Mouse (Mus musculus): ENCODE data around the gene C1s2. TPM values are rescaled to one million over a fixed set of nuclear protein-coding genes. Genes with fewer than 3 reads are reported as not detected.

The C1s2 gene
- polyA plus RNA-seq, 1 experiment from 2014 or later: 0.08 TPM

- no peak for ATAC-seq
- no peak overlapping the region for H3K4me3 ChIP-seq (replicated peaks; ENCODE audit: low read length)
- 88% methylated on average over 7 of the region's 7 CpGs for WGBS
- H3K36me3 ChIP-seq (ENCODE audit: control insufficient read depth, insufficient read depth): no peaks in the 10 kb centered on the region
- no peak overlapping the region for H3K4me2 ChIP-seq (ENCODE audit: low read length)
- no peaks in the 10 kb centered on the region for H3K9me3 ChIP-seq (ENCODE audit: control insufficient read depth, low read length)
- H3K27ac ChIP-seq (ENCODE audit: low read length): no peak overlapping the region
- H3K9ac ChIP-seq (replicated peaks; ENCODE audit: low read depth, low read length): no peak overlapping the region
- no peaks in the 10 kb centered on the region for H3K27me3 ChIP-seq (replicated peaks; ENCODE audit: control insufficient read depth, insufficient read depth, low read length)
- no peaks in the 10 kb centered on the region for H3K4me1 ChIP-seq (replicated peaks; ENCODE audit: control insufficient read depth, insufficient read depth, low read length)
Observed at GRCm38 (mm10) chr6:124670281-124670900, 34.5 kb upstream of the C1s2 start.

GRCm38 (mm10) chr6:124669234-124669859, 33.5 kb upstream of the C1s2 start:
- Histone ChIP-seq H3K27me3 (replicated peaks; ENCODE audit: control insufficient read depth, insufficient read depth, low read length) (no peaks in the 10 kb centered on the region), H3K36me3 (ENCODE audit: control insufficient read depth, insufficient read depth) (no peaks in the 10 kb centered on the region), H3K4me1 (replicated peaks; ENCODE audit: control insufficient read depth, insufficient read depth, low read length) (no peaks in the 10 kb centered on the region), H3K4me2 (ENCODE audit: low read length) (no peak overlapping the region), H3K4me3 (replicated peaks; ENCODE audit: low read length) (no peak overlapping the region), H3K9ac (replicated peaks; ENCODE audit: low read depth, low read length) (no peak overlapping the region), H3K27ac (ENCODE audit: low read length) (no peak overlapping the region), H3K9me3 (ENCODE audit: control insufficient read depth, low read length) (no peaks in the 10 kb centered on the region)
- 92% methylated on average over 11 of the region's 11 CpGs for WGBS
- no peak for ATAC-seq

- no peaks in the 10 kb centered on the region for H3K36me3 ChIP-seq (ENCODE audit: control insufficient read depth, insufficient read depth)
- H3K9ac ChIP-seq (replicated peaks; ENCODE audit: low read depth, low read length): no peak overlapping the region
- WGBS: 93% methylated on average over 10 of the region's 10 CpGs
- no peak overlapping the region for H3K27ac ChIP-seq (ENCODE audit: low read length)
- no peaks in the 10 kb centered on the region for H3K9me3 ChIP-seq (ENCODE audit: control insufficient read depth, low read length)
- H3K4me3 ChIP-seq (replicated peaks; ENCODE audit: low read length): no peak overlapping the region
- no peaks in the 10 kb centered on the region for H3K27me3 ChIP-seq (replicated peaks; ENCODE audit: control insufficient read depth, insufficient read depth, low read length)
- no peak for ATAC-seq
- H3K4me2 ChIP-seq (ENCODE audit: low read length): no peak overlapping the region
- peaks cover 12% of the 10 kb centered on the region for H3K4me1 ChIP-seq (replicated peaks; ENCODE audit: control insufficient read depth, insufficient read depth, low read length)
Observed at GRCm38 (mm10) chr6:124665011-124665410, 29.1 kb upstream of the C1s2 start.

- WGBS: 89% methylated on average over 7 of the region's 7 CpGs
- no peak overlapping the region for H3K4me3 ChIP-seq (replicated peaks; ENCODE audit: low read length)
- no peak overlapping the region for H3K4me2 ChIP-seq (ENCODE audit: low read length)
Observed at GRCm38 (mm10) chr6:124664256-124664655, 28.4 kb upstream of the C1s2 start.

GRCm38 (mm10) chr6:124663424-124663795, 27.5 kb upstream of the C1s2 start:
- peak overlapping the region; percentile 64 for H3K4me2 ChIP-seq (ENCODE audit: low read length)
- no peaks in the 10 kb centered on the region for H3K36me3 ChIP-seq (ENCODE audit: control insufficient read depth, insufficient read depth)
- H3K4me1 ChIP-seq (replicated peaks; ENCODE audit: control insufficient read depth, insufficient read depth, low read length): peaks cover 12% of the 10 kb centered on the region
- WGBS: 21% methylated on average over 13 of the region's 13 CpGs
- no peaks in the 10 kb centered on the region for H3K9me3 ChIP-seq (ENCODE audit: control insufficient read depth, low read length)
- no peak overlapping the region for H3K27ac ChIP-seq (ENCODE audit: low read length)
- peak overlapping the region; percentile 72 for H3K4me3 ChIP-seq (replicated peaks; ENCODE audit: low read length)
- H3K9ac ChIP-seq (replicated peaks; ENCODE audit: low read depth, low read length): peak overlapping the region; percentile 72
- H3K27me3 ChIP-seq (replicated peaks; ENCODE audit: control insufficient read depth, insufficient read depth, low read length): no peaks in the 10 kb centered on the region
- ATAC-seq: no peak

More at GRCm38 (mm10) chr6:124664256-124664655, 28.4 kb upstream of the C1s2 start:
- no peaks in the 10 kb centered on the region for H3K27me3 ChIP-seq (replicated peaks; ENCODE audit: control insufficient read depth, insufficient read depth, low read length)
- no peaks in the 10 kb centered on the region for H3K9me3 ChIP-seq (ENCODE audit: control insufficient read depth, low read length)
- ATAC-seq: no peak
- no peak overlapping the region for H3K27ac ChIP-seq (ENCODE audit: low read length)
- H3K4me1 ChIP-seq (replicated peaks; ENCODE audit: control insufficient read depth, insufficient read depth, low read length): peaks cover 12% of the 10 kb centered on the region
- H3K36me3 ChIP-seq (ENCODE audit: control insufficient read depth, insufficient read depth): no peaks in the 10 kb centered on the region
- H3K9ac ChIP-seq (replicated peaks; ENCODE audit: low read depth, low read length): no peak overlapping the region

- no peaks in the 10 kb centered on the region for H3K36me3 ChIP-seq (ENCODE audit: control insufficient read depth, insufficient read depth)
- no peaks in the 10 kb centered on the region for H3K27me3 ChIP-seq (replicated peaks; ENCODE audit: control insufficient read depth, insufficient read depth, low read length)
- H3K27ac ChIP-seq (ENCODE audit: low read length): peak within 1 kb of the TSS; percentile 66
- H3K4me3 ChIP-seq (replicated peaks; ENCODE audit: low read length): peak within 1 kb of the TSS; percentile 72
- peaks cover 12% of the 10 kb centered on the region for H3K4me1 ChIP-seq (replicated peaks; ENCODE audit: control insufficient read depth, insufficient read depth, low read length)
- peak within 1 kb of the TSS; percentile 72 for H3K9ac ChIP-seq (replicated peaks; ENCODE audit: low read depth, low read length)
- under 1% methylated on average over 69 of the region's 87 CpGs for WGBS
- peak; percentile 96 for ATAC-seq
- H3K9me3 ChIP-seq (ENCODE audit: control insufficient read depth, low read length): no peaks in the 10 kb centered on the region
- peak within 1 kb of the TSS; percentile 64 for H3K4me2 ChIP-seq (ENCODE audit: low read length)
Observed at GRCm38 (mm10) chr6:124662477-124663423, 26.9 kb upstream of the C1s2 start, which contains the start of gene Lpcat3. Gene Lpcat3 (plus strand): TSS chr6:124663027.

- Histone ChIP-seq H3K36me3 (ENCODE audit: control insufficient read depth, insufficient read depth) (no peaks in the 10 kb centered on the region), H3K4me3 (replicated peaks; ENCODE audit: low read length) (peak overlapping the region; percentile 72), H3K4me2 (ENCODE audit: low read length) (peak overlapping the region; percentile 64), H3K27me3 (replicated peaks; ENCODE audit: control insufficient read depth, insufficient read depth, low read length) (no peaks in the 10 kb centered on the region), H3K27ac (ENCODE audit: low read length) (no peak overlapping the region), H3K9me3 (ENCODE audit: control insufficient read depth, low read length) (no peaks in the 10 kb centered on the region), H3K4me1 (replicated peaks; ENCODE audit: control insufficient read depth, insufficient read depth, low read length) (peaks cover 12% of the 10 kb centered on the region), H3K9ac (replicated peaks; ENCODE audit: low read depth, low read length) (peak overlapping the region; percentile 72)
- 27% methylated on average over 6 of the region's 6 CpGs for WGBS
- ATAC-seq: no peak
Observed at GRCm38 (mm10) chr6:124661995-124662394, 26.1 kb upstream of the C1s2 start.

GRCm38 (mm10) chr6:124661156-124661806, 25.4 kb upstream of the C1s2 start:
- Histone ChIP-seq H3K36me3 (ENCODE audit: control insufficient read depth, insufficient read depth) (no peaks in the 10 kb centered on the region), H3K27ac (ENCODE audit: low read length) (no peak overlapping the region), H3K9ac (replicated peaks; ENCODE audit: low read depth, low read length) (no peak overlapping the region), H3K4me1 (replicated peaks; ENCODE audit: control insufficient read depth, insufficient read depth, low read length) (peaks cover 12% of the 10 kb centered on the region), H3K27me3 (replicated peaks; ENCODE audit: control insufficient read depth, insufficient read depth, low read length) (no peaks in the 10 kb centered on the region), H3K4me2 (ENCODE audit: low read length) (no peak overlapping the region), H3K9me3 (ENCODE audit: control insufficient read depth, low read length) (no peaks in the 10 kb centered on the region), H3K4me3 (replicated peaks; ENCODE audit: low read length) (no peak overlapping the region)
- ATAC-seq: no peak
- 94% methylated on average over 4 of the region's 4 CpGs for WGBS

- Histone ChIP-seq H3K9me3 (ENCODE audit: control insufficient read depth, low read length) (no peaks in the 10 kb centered on the region), H3K9ac (replicated peaks; ENCODE audit: low read depth, low read length) (no peak overlapping the region), H3K4me3 (replicated peaks; ENCODE audit: low read length) (no peak overlapping the region), H3K4me2 (ENCODE audit: low read length) (no peak overlapping the region), H3K4me1 (replicated peaks; ENCODE audit: control insufficient read depth, insufficient read depth, low read length) (peaks cover 3% of the 10 kb centered on the region; the same call in 1 of the 2 replicates), H3K36me3 (ENCODE audit: control insufficient read depth, insufficient read depth) (no peaks in the 10 kb centered on the region), H3K27ac (ENCODE audit: low read length) (no peak overlapping the region), H3K27me3 (replicated peaks; ENCODE audit: control insufficient read depth, insufficient read depth, low read length) (no peaks in the 10 kb centered on the region)
- no peak for ATAC-seq
- 100% methylated on average over 2 of the region's 2 CpGs for WGBS
Observed at GRCm38 (mm10) chr6:124658067-124658466, 22.2 kb upstream of the C1s2 start.
